In the genomic region with DNA sequence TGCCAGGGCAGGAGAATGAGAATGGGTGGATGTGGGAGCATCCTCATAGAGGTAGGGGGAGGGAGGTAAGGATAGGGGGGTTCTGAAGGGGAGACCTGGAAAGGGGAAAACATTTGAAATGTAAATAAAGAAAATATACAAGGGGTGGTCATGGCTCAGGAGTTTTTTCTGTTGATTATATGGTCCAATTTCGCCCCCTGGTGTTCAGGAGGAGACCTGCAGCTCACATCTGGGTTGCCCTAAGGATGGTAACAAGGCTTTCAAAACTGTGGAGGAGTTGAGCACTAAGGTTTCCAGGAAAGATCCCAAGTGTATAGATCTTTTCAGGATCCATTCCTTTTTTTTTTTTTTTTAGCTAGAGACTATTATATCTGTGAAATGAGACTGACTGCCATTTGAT, we compare ENCODE assay signal across 9 mouse cellular contexts. TPM values are rescaled to one million over a fixed set of nuclear protein-coding genes. Genes with fewer than 3 reads are reported as not detected.
DNase-seq lines count a peak whose midpoint lies in the region; ATAC-seq and TF ChIP-seq lines count a peak whose summit lies in the region.
"Had no signal": no experiment of that assay in that cellular context is flagged by ENCODE, and none has a peak within 500 bp of the region (broad histone marks: within the 10 kb centered on the region; RNA-seq: fewer than 3 reads in every experiment).

No protein-coding gene starts in this region.

- H3K36me3 ChIP-seq in hindbrain, embryonic 14.5 days (replicated peaks; ENCODE audit: control insufficient read depth, insufficient read depth): no peaks in the 10 kb centered on the region
- H3K36me3 ChIP-seq in hindbrain, embryonic 16.5 days (ENCODE audit: control insufficient read depth, insufficient read depth, low read length): no peaks in the 10 kb centered on the region
- no peaks in the 10 kb centered on the region for H3K36me3 ChIP-seq in limb, embryonic 14.5 days (ENCODE audit: control insufficient read depth, insufficient read depth, low read length)
- H3K36me3 ChIP-seq: liver, embryonic 13.5 days had no signal

- H3K27ac ChIP-seq in hindbrain, embryonic 14.5 days: no peak overlapping the region
- H3K27ac ChIP-seq in hindbrain, embryonic 16.5 days (ENCODE audit: low read depth, low read length): no peak overlapping the region
- no peak overlapping the region for H3K27ac ChIP-seq in limb, embryonic 14.5 days (replicated peaks; ENCODE audit: low read depth, low read length)
- H3K27ac ChIP-seq: liver, embryonic 13.5 days had no signal

- H3K27me3 ChIP-seq in hindbrain, embryonic 14.5 days (ENCODE audit: control insufficient read depth, insufficient read depth, low read length): no peaks in the 10 kb centered on the region
- H3K27me3 ChIP-seq in hindbrain, embryonic 16.5 days (replicated peaks; ENCODE audit: control insufficient read depth, insufficient read depth, low read length): no peaks in the 10 kb centered on the region
- H3K27me3 ChIP-seq in limb, embryonic 14.5 days (ENCODE audit: control insufficient read depth, insufficient read depth, low read length): no peaks in the 10 kb centered on the region
- H3K27me3 ChIP-seq: liver, embryonic 13.5 days had no signal

- no peaks in the 10 kb centered on the region for H3K9me3 ChIP-seq in hindbrain, embryonic 14.5 days (ENCODE audit: control insufficient read depth, low read length)
- H3K9me3 ChIP-seq in hindbrain, embryonic 16.5 days (ENCODE audit: control insufficient read depth, low read length): no peaks in the 10 kb centered on the region
- no peaks in the 10 kb centered on the region for H3K9me3 ChIP-seq in limb, embryonic 14.5 days (ENCODE audit: control insufficient read depth, low read length)
- H3K9me3 ChIP-seq: liver, embryonic 13.5 days had no signal

- intact Hi-C loops in left cerebral cortex, postnatal 36 days (cut with DNase I): loop anchor here (1.0 kb wide), 1 partner anchor 55 kb away; no protein-coding TSS in a partner anchor

- no peak overlapping the region for H3K4me3 ChIP-seq in hindbrain, embryonic 14.5 days (replicated peaks; ENCODE audit: low read length)
- no peak overlapping the region for H3K4me3 ChIP-seq in hindbrain, embryonic 16.5 days (ENCODE audit: low read length)
- no peak overlapping the region for H3K4me3 ChIP-seq in limb, embryonic 14.5 days (replicated peaks; ENCODE audit: low read length)
- H3K4me3 ChIP-seq: liver, embryonic 13.5 days had no signal

- no peak for TF ChIP-seq POLR2A in limb, embryonic 14.5 days (IDR thresholded peaks at IDR 0.05; ENCODE audit: borderline replicate concordance, extremely low read depth, insufficient read depth, insufficient read length)

- H3K4me1 ChIP-seq in hindbrain, embryonic 14.5 days (replicated peaks; ENCODE audit: control insufficient read depth, insufficient read depth, low read length): no peaks in the 10 kb centered on the region
- H3K4me1 ChIP-seq in hindbrain, embryonic 16.5 days (ENCODE audit: control insufficient read depth, insufficient read depth, low read depth, low read length): no peaks in the 10 kb centered on the region
- no peaks in the 10 kb centered on the region for H3K4me1 ChIP-seq in limb, embryonic 14.5 days (ENCODE audit: control insufficient read depth, insufficient read depth, low read length)

- peak; percentile 50 for DNase-seq in hindbrain, embryonic 14.5 days (ENCODE audit: low spot score)
- peak; percentile 51 for DNase-seq in ES-CJ7 (ENCODE audit: low read depth, low spot score)
- DNase-seq in adrenal gland, postnatal 10 days: peak; percentile 59
- DNase-seq in heart, adult 9 months (ENCODE audit: low spot score in 2 of 2): peak; percentile 33 to 49
- peak; percentile 4 for DNase-seq in limb, embryonic 14.5 days (ENCODE audit: low spot score)
- peak; percentile 12 for DNase-seq in spleen, adult 12 weeks (ENCODE audit: low spot score)
- DNase-seq in left cerebral cortex, postnatal 36 days (ENCODE audit: low spot score in 2 of 2): no peak
- DNase-seq: liver, embryonic 13.5 days had no signal

- 5% methylated on average over 1 of the region's 1 CpGs for WGBS in hindbrain, embryonic 14.5 days
- WGBS in hindbrain, embryonic 16.5 days: 0% methylated on average over 1 of the region's 1 CpGs
- WGBS in limb, embryonic 14.5 days: 0% methylated on average over 1 of the region's 1 CpGs

- H3K9ac ChIP-seq in hindbrain, embryonic 14.5 days: no peak overlapping the region
- H3K9ac ChIP-seq in hindbrain, embryonic 16.5 days (ENCODE audit: low read depth, low read length): no peak overlapping the region
- no peak overlapping the region for H3K9ac ChIP-seq in limb, embryonic 14.5 days (ENCODE audit: low read depth, low read length, severe bottlenecking)
- H3K9ac ChIP-seq: liver, embryonic 13.5 days had no signal

- H3K4me2 ChIP-seq in hindbrain, embryonic 14.5 days (replicated peaks): no peak overlapping the region
- no peak overlapping the region for H3K4me2 ChIP-seq in hindbrain, embryonic 16.5 days (ENCODE audit: low read length)
- H3K4me2 ChIP-seq in limb, embryonic 14.5 days (replicated peaks; ENCODE audit: low read depth, low read length, severe bottlenecking): no peak overlapping the region
- H3K4me2 ChIP-seq: liver, embryonic 13.5 days had no signal

- no peak for ATAC-seq in hindbrain, embryonic 14.5 days (ENCODE audit: low FRiP score)
- ATAC-seq in hindbrain, embryonic 16.5 days: no peak
- ATAC-seq in limb, embryonic 14.5 days (ENCODE audit: low FRiP score, low read depth): no peak; the same call in 1 of the 2 replicates

RNA-seq across cellular contexts. Expression of gene Ceacam1, which starts 2.0 kb away (rescaled TPM):
- polyA plus RNA-seq in hindbrain, embryonic 14.5 days (2014; fragmentation: Nextera tagmentation; extraction: Ambion mirVana): 0.91 and 1.4 TPM in 2 replicates
- polyA plus RNA-seq in hindbrain, embryonic 16.5 days (2015; fragmentation: Nextera tagmentation; extraction: Ambion mirVana): 0.59 and 1.6 TPM in 2 replicates
- 10 to 100 TPM; 16.0 to 21.7 TPM for total RNA-seq in adrenal gland, postnatal 10 days (2021)
- 1.3 and 1.4 TPM in 2 replicates for polyA plus RNA-seq in limb, embryonic 14.5 days (2012; rRNA removed)
- polyA plus RNA-seq in limb, embryonic 14.5 days (2014; fragmentation: Nextera tagmentation; extraction: Ambion mirVana): 0.93 and 1.3 TPM in 2 replicates
- total RNA-seq in left cerebral cortex, postnatal 36 days (2021): 1 to 10 TPM; 2.0 to 3.0 TPM

Comparison
In these comparisons a context has a peak if more than half of its experiments do, and no peak if none do; other contexts are left out.
1. DNase-seq: peak in hindbrain, embryonic 14.5 days (single experiment), ES-CJ7 (single experiment), adrenal gland, postnatal 10 days (single experiment), heart, adult 9 months (2 of 2), limb, embryonic 14.5 days (single experiment) and spleen, adult 12 weeks (single experiment); none in left cerebral cortex, postnatal 36 days (0 of 2).